ENCODE assay signal across 8 mouse cellular contexts in the genomic region with DNA sequence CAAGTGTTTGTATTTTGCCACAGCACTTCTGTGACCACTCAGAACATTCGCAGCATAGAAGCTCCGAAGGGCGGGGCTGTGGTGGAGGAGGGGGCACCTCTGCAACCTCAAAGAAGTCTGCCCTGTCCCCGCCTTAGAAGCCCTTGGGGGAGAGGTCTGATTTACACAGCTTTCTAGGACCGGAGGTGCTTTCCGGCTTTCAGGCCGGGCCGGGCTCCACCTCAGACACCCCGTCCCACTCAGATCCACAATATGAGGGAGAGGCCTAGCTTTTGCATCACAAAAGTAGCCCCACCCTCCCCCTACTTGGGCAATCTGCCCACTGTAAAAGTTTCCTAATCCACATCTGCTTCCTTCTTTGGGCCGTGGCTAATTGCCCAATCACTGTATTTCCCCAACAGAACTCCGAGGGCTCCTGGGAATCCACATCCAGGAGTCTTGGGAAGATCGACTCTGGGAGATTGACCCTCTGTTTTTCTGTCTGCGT. TPM values are rescaled to one million over a fixed set of nuclear protein-coding genes. Genes with fewer than 3 reads are reported as not detected.
DNase-seq lines count a peak whose midpoint lies in the region; ATAC-seq and TF ChIP-seq lines count a peak whose summit lies in the region.

No protein-coding gene starts in this region.

- peak overlapping the region; percentile 43 for H3K4me2 ChIP-seq in heart, postnatal 0 days (ENCODE audit: low read depth, low read length)
- 0 out of 2 replicates have a peak overlapping the region, but pooled peaks have one; percentile 15 for H3K4me2 ChIP-seq in midbrain, embryonic 14.5 days (ENCODE audit: low read length)

- ATAC-seq in heart, postnatal 0 days (ENCODE audit: insufficient read depth, low read depth), result peak; percentile 77
- ATAC-seq in midbrain, embryonic 14.5 days (ENCODE audit: low FRiP score, low TSS enrichment), result peak; percentile 69; the same call in 1 of the 2 replicates

- H3K36me3 ChIP-seq in heart, postnatal 0 days (replicated peaks; ENCODE audit: control insufficient read depth, insufficient read depth, low read length), result no peaks in the 10 kb centered on the region
- H3K36me3 ChIP-seq in midbrain, embryonic 14.5 days (ENCODE audit: control insufficient read depth, insufficient read depth, low read length), result no peaks in the 10 kb centered on the region

- peak overlapping the region; percentile 16; the same call in 1 of the 2 replicates for H3K27ac ChIP-seq in heart, postnatal 0 days (ENCODE audit: low read depth)
- no peak overlapping the region for H3K27ac ChIP-seq in midbrain, embryonic 14.5 days (replicated peaks; ENCODE audit: low read depth, low read length)

- no peaks in the 10 kb centered on the region for H3K9me3 ChIP-seq in heart, postnatal 0 days (replicated peaks; ENCODE audit: control insufficient read depth, low read length)
- H3K9me3 ChIP-seq in midbrain, embryonic 14.5 days (ENCODE audit: control insufficient read depth, low read length), result no peaks in the 10 kb centered on the region

- TF ChIP-seq CTCF in heart, postnatal 0 days (IDR thresholded peaks at IDR 0.05; ENCODE audit: low read depth), result no peak

- WGBS in heart, postnatal 0 days, result 15% methylated on average over 13 of the region's 13 CpGs
- WGBS in midbrain, embryonic 14.5 days, result 7% methylated on average over 13 of the region's 13 CpGs

- H3K4me3 ChIP-seq in heart, postnatal 0 days (ENCODE audit: low read depth, low read length), result no peak overlapping the region; the same call in 1 of the 2 replicates
- H3K4me3 ChIP-seq in midbrain, embryonic 14.5 days (replicated peaks; ENCODE audit: low read depth, low read length), result no peak overlapping the region

- peak; percentile 39 for DNase-seq in embryo, embryonic 10.5 days (ENCODE audit: low spot score)
- DNase-seq in embryo, embryonic 10 days (ENCODE audit: low spot score), result no peak
- DNase-seq in fibroblast of lung, adult 2 months (ENCODE audit: low read depth), result peak; percentile 80
- DNase-seq in heart, postnatal 0 days (ENCODE audit: low spot score), result peak; percentile 49
- peak; percentile 85 to 86 for DNase-seq in kidney, postnatal 25 days
- DNase-seq in midbrain, embryonic 14.5 days, result peak; percentile 59
- peak; percentile 79 for DNase-seq in urinary bladder, postnatal 25 days (ENCODE audit: low spot score)
- DNase-seq in cerebellum, postnatal 14 days, result no peak

- peaks cover 19% of the 10 kb centered on the region for H3K27me3 ChIP-seq in heart, postnatal 0 days (ENCODE audit: control insufficient read depth, insufficient read depth, low read length)
- no peaks in the 10 kb centered on the region for H3K27me3 ChIP-seq in midbrain, embryonic 14.5 days (ENCODE audit: control insufficient read depth, insufficient read depth, low read length)

- peak overlapping the region; percentile 18; the same call in 1 of the 2 replicates for H3K9ac ChIP-seq in heart, postnatal 0 days (replicated peaks; ENCODE audit: low read depth, low read length)
- no peak overlapping the region for H3K9ac ChIP-seq in midbrain, embryonic 14.5 days (replicated peaks; ENCODE audit: low read length)

- no peak for TF ChIP-seq EP300 in heart, postnatal 0 days (IDR thresholded peaks at IDR 0.05; ENCODE audit: low read depth)

- peaks cover 11% of the 10 kb centered on the region; the same call in 1 of the 2 replicates for H3K4me1 ChIP-seq in heart, postnatal 0 days (ENCODE audit: control insufficient read depth, insufficient read depth)
- H3K4me1 ChIP-seq in midbrain, embryonic 14.5 days (ENCODE audit: control insufficient read depth, insufficient read depth, low read length), result peaks cover 16% of the 10 kb centered on the region; the same call in 1 of the 2 replicates

RNA-seq across cellular contexts. Expression of a gene that starts 4.3 kb away (rescaled TPM):
- total RNA-seq in heart, postnatal 0 days (2014; rRNA removed; ENCODE audit: low replicate concordance), result not detected in 2 replicates
- polyA plus RNA-seq in heart, postnatal 0 days (2015; fragmentation: Nextera tagmentation; extraction: Ambion mirVana), result 0.05 and 0.07 TPM in 2 replicates
- polyA plus RNA-seq in midbrain, embryonic 14.5 days (2014; fragmentation: Nextera tagmentation; extraction: Ambion mirVana), result 1.3 and 2.0 TPM in 2 replicates

RNA-seq across cellular contexts. Expression of a gene that starts 15.5 kb away (rescaled TPM):
- 33.0 and 36.4 TPM in 2 replicates for total RNA-seq in heart, postnatal 0 days (2014; rRNA removed; ENCODE audit: low replicate concordance)
- 34.1 and 35.5 TPM in 2 replicates for polyA plus RNA-seq in heart, postnatal 0 days (2015; fragmentation: Nextera tagmentation; extraction: Ambion mirVana)
- 67.2 and 69.9 TPM in 2 replicates for polyA plus RNA-seq in midbrain, embryonic 14.5 days (2014; fragmentation: Nextera tagmentation; extraction: Ambion mirVana)

RNA-seq across cellular contexts. Expression of a gene that starts 37.7 kb away (rescaled TPM):
- 9.8 and 16.9 TPM in 2 replicates for total RNA-seq in heart, postnatal 0 days (2014; rRNA removed; ENCODE audit: low replicate concordance)
- 14.4 and 15.8 TPM in 2 replicates for polyA plus RNA-seq in heart, postnatal 0 days (2015; fragmentation: Nextera tagmentation; extraction: Ambion mirVana)
- polyA plus RNA-seq in midbrain, embryonic 14.5 days (2014; fragmentation: Nextera tagmentation; extraction: Ambion mirVana), result 26.1 and 28.7 TPM in 2 replicates

RNA-seq across cellular contexts. Expression of a gene that starts 46.2 kb away (rescaled TPM):
- 1.2 and 1.3 TPM in 2 replicates for total RNA-seq in heart, postnatal 0 days (2014; rRNA removed; ENCODE audit: low replicate concordance)
- polyA plus RNA-seq in heart, postnatal 0 days (2015; fragmentation: Nextera tagmentation; extraction: Ambion mirVana), result 1.6 and 1.7 TPM in 2 replicates
- 0.28 TPM in 1 of 2 replicates, not detected in the other for polyA plus RNA-seq in midbrain, embryonic 14.5 days (2014; fragmentation: Nextera tagmentation; extraction: Ambion mirVana)

RNA-seq across cellular contexts. Expression of a gene that starts 53.5 kb away (rescaled TPM):
- 17.2 and 30.5 TPM in 2 replicates for total RNA-seq in heart, postnatal 0 days (2014; rRNA removed; ENCODE audit: low replicate concordance)
- 8.5 and 9.6 TPM in 2 replicates for polyA plus RNA-seq in heart, postnatal 0 days (2015; fragmentation: Nextera tagmentation; extraction: Ambion mirVana)
- 0.36 and 1.2 TPM in 2 replicates for polyA plus RNA-seq in midbrain, embryonic 14.5 days (2014; fragmentation: Nextera tagmentation; extraction: Ambion mirVana)

Comparison
In these comparisons a context has a peak if more than half of its experiments do, and no peak if none do; other contexts are left out.
1. DNase-seq: peak in embryo, embryonic 10.5 days (single experiment), fibroblast of lung, adult 2 months (single experiment), heart, postnatal 0 days (single experiment), kidney, postnatal 25 days (2 of 2), midbrain, embryonic 14.5 days (single experiment) and urinary bladder, postnatal 25 days (single experiment); none in embryo, embryonic 10 days (single experiment) and cerebellum, postnatal 14 days (0 of 2).